Mouse (Mus musculus) testis, adult 2 months (tissue): ENCODE results near the gene Disp2. TPM values are rescaled to one million over a fixed set of nuclear protein-coding genes. Genes with fewer than 3 reads are reported as not detected.

Experiments used
- H3K27ac ChIP-seq: fragments of 200-500 bp; 2 replicates; pipeline ENCODE4 v1.5.1; 2012; ENCODE audit warnings: low read depth, low read length; ENCODE audit not compliant: control insufficient read depth, insufficient read depth
- H3K27me3 ChIP-seq: fragments of 200-500 bp; 2 replicates; pipeline ENCODE4 v1.6.1; 2012; ENCODE audit warnings: mild to moderate bottlenecking, low read length, moderate library complexity; ENCODE audit not compliant: control insufficient read depth, insufficient read depth
- H3K36me3 ChIP-seq: fragments of 200-500 bp; 2 replicates; pipeline ENCODE4 v1.6.1; 2012; ENCODE audit warnings: mild to moderate bottlenecking, low read length; ENCODE audit not compliant: control insufficient read depth, insufficient read depth
- H3K4me1 ChIP-seq: fragments of 200-500 bp; 2 replicates; pipeline ENCODE4 v1.6.1; 2012; ENCODE audit warnings: low read length; ENCODE audit not compliant: control insufficient read depth, insufficient read depth
- H3K4me3 ChIP-seq: fragments of 200-500 bp; 2 replicates; pipeline ENCODE4 v1.5.1; 2012; ENCODE audit warnings: low read depth, mild to moderate bottlenecking, low read length, moderate library complexity, mixed read lengths; ENCODE audit not compliant: control insufficient read depth
- CTCF ChIP-seq: fragments of 200-500 bp; IDR thresholded peaks from 2 replicates; pipeline ENCODE4 v1.5.1; 2012; ENCODE audit warnings: low read depth, mild to moderate bottlenecking, inconsistent platforms, low read length, moderate library complexity; ENCODE audit not compliant: control insufficient read depth, insufficient read depth, insufficient replicate concordance
- POLR2A ChIP-seq: fragments of 200-500 bp; IDR thresholded peaks from 2 replicates; pipeline ENCODE4 v1.6.1; 2012; ENCODE audit warnings: low read depth, mild to moderate bottlenecking, inconsistent platforms, low read length, moderate library complexity; ENCODE audit not compliant: control insufficient read depth
- polyA plus RNA-seq: library from polyadenylated mRNA; depleted of rRNA; stranded (reverse); fragments of >200 nt; gene quantifications from 2 replicates; pipeline ENCODE4 v1.2.3, GENCODE M21; 2012

Disp2 gene
- polyA plus RNA-seq, 1 experiment: 0.28 TPM

- no peak overlapping the region for H3K4me3 ChIP-seq
- H3K36me3 ChIP-seq: no peaks in the 10 kb centered on the region
- TF ChIP-seq POLR2A: no peak
- TF ChIP-seq CTCF: no peak
- no peaks in the 10 kb centered on the region for H3K27me3 ChIP-seq
- H3K4me1 ChIP-seq: peaks cover 25% of the 10 kb centered on the region
- no peak overlapping the region for H3K27ac ChIP-seq
These were observed 19.1 kb upstream of the Disp2 start for GRCm38 (mm10) chr2:118760311-118761025.

- Histone ChIP-seq H3K27ac (no peak overlapping the region; the same call in 1 of the 2 replicates), H3K4me1 (peaks cover 34% of the 10 kb centered on the region), H3K27me3 (no peaks in the 10 kb centered on the region), H3K4me3 (no peak overlapping the region), H3K36me3 (no peaks in the 10 kb centered on the region)
- no peak for TF ChIP-seq POLR2A
- no peak for TF ChIP-seq CTCF
These were observed 18.2 kb upstream of the Disp2 start for GRCm38 (mm10) chr2:118761358-118761757.

- Histone ChIP-seq H3K27ac (peak within 1 kb of the TSS; percentile 79), H3K27me3 (no peaks in the 10 kb centered on the region), H3K4me1 (peaks cover 42% of the 10 kb centered on the region), H3K4me3 (peak within 1 kb of the TSS; percentile 48), H3K36me3 (no peaks in the 10 kb centered on the region)
- TF ChIP-seq CTCF (no peak), POLR2A (no peak)
These were observed 17.4 kb upstream of the Disp2 start, which contains the start of gene Ccdc9b for GRCm38 (mm10) chr2:118761906-118762783. Gene Ccdc9b (minus strand): TSS chr2:118762661.

- Histone ChIP-seq H3K4me3 (no peak overlapping the region), H3K4me1 (peaks cover 43% of the 10 kb centered on the region), H3K36me3 (no peaks in the 10 kb centered on the region), H3K27me3 (no peaks in the 10 kb centered on the region), H3K27ac (peak overlapping the region; percentile 56)
- TF ChIP-seq POLR2A (no peak), CTCF (no peak)
These were observed 16.8 kb upstream of the Disp2 start for GRCm38 (mm10) chr2:118762784-118763148.

GRCm38 (mm10) chr2:118763469-118763868, 16.1 kb upstream of the Disp2 start:
- TF ChIP-seq POLR2A: no peak
- no peak for TF ChIP-seq CTCF
- H3K36me3 ChIP-seq: no peaks in the 10 kb centered on the region
- H3K4me1 ChIP-seq: peaks cover 43% of the 10 kb centered on the region
- peak overlapping the region; percentile 56; the same call in 1 of the 2 replicates for H3K27ac ChIP-seq
- H3K27me3 ChIP-seq: no peaks in the 10 kb centered on the region
- H3K4me3 ChIP-seq: no peak overlapping the region

- Histone ChIP-seq H3K4me1 (peaks cover 43% of the 10 kb centered on the region), H3K27ac (no peak overlapping the region), H3K4me3 (no peak overlapping the region), H3K27me3 (no peaks in the 10 kb centered on the region), H3K36me3 (no peaks in the 10 kb centered on the region)
- no peak for TF ChIP-seq POLR2A
- TF ChIP-seq CTCF: peak; percentile 46
These were observed 15.3 kb upstream of the Disp2 start for GRCm38 (mm10) chr2:118764094-118764831.

GRCm38 (mm10) chr2:118764875-118765274, 14.6 kb upstream of the Disp2 start:
- H3K4me3 ChIP-seq: no peak overlapping the region
- H3K4me1 ChIP-seq: peaks cover 43% of the 10 kb centered on the region
- TF ChIP-seq CTCF (no peak), POLR2A (no peak)
- no peaks in the 10 kb centered on the region for H3K27me3 ChIP-seq
- no peak overlapping the region for H3K27ac ChIP-seq
- no peaks in the 10 kb centered on the region for H3K36me3 ChIP-seq
